Mouse (Mus musculus) intestine, embryonic 16.5 days (tissue): Measurements from ENCODE around the gene Ulk4. TPM values are rescaled to one million over a fixed set of nuclear protein-coding genes. Genes with fewer than 3 reads are reported as not detected.
"Not testable (repeated sequence)": the region's sequence is repeated elsewhere in the genome, so short reads cannot be mapped to it uniquely, and the experiment has no call there.

ENCODE experiments used
- ATAC-seq: fragments of 200-750 bp; cut with Nextera tagmentation; 2 replicates; pipeline ENCODE4 v1.8.0; 2017; ENCODE audit warnings: moderate TSS enrichment, moderate library complexity
- H3K27ac ChIP-seq: fragments of 300-500 bp; sonication (generic); 2 replicates; pipeline ENCODE4 v1.5.1; 2014; ENCODE audit warnings: mild to moderate bottlenecking, low read length
- H3K27me3 ChIP-seq: fragments of 300-500 bp; sonication (generic); replicated peaks from 2 replicates; pipeline ENCODE4 v1.6.1; 2014; ENCODE audit warnings: low read length, control low read depth, mixed read lengths; ENCODE audit not compliant: control insufficient read depth, insufficient read depth
- H3K36me3 ChIP-seq: fragments of 300-500 bp; sonication (generic); 2 replicates; pipeline ENCODE4 v1.6.1; 2014; ENCODE audit warnings: low read length, control low read depth; ENCODE audit not compliant: control insufficient read depth, insufficient read depth
- H3K4me1 ChIP-seq: fragments of 300-500 bp; sonication (generic); 2 replicates; pipeline ENCODE4 v1.6.1; 2014; ENCODE audit warnings: low read length, control low read depth, mixed read lengths; ENCODE audit not compliant: control insufficient read depth, insufficient read depth
- H3K4me2 ChIP-seq: fragments of 300-500 bp; sonication (generic); 2 replicates; pipeline ENCODE4 v1.6.1; 2014; ENCODE audit warnings: low read depth, low read length, control low read depth
- H3K4me3 ChIP-seq: fragments of 300-500 bp; sonication (generic); 2 replicates; pipeline ENCODE4 v1.5.1; 2014; ENCODE audit warnings: mild to moderate bottlenecking, low read length
- H3K9ac ChIP-seq: fragments of 300-500 bp; sonication (generic); 2 replicates; pipeline ENCODE4 v1.6.1; 2014; ENCODE audit warnings: low read depth, low read length
- H3K9me3 ChIP-seq: fragments of 300-500 bp; sonication (generic); 2 replicates; pipeline ENCODE4 v1.6.1; 2016; ENCODE audit warnings: low read length, control low read depth; ENCODE audit not compliant: control insufficient read depth
- WGBS: fragments of 180-500 bp; shearing (Covaris S2); extraction: QIAGEN DNeasy Blood & Tissue Kit; methylation state at CpG from one replicate; pipeline ENCODE4 v1.1.7; 2014; 5-methylcytosine and 5-hydroxymethylcytosine counted together
- polyA plus RNA-seq: library from polyadenylated mRNA; unstranded; fragments of >200 nt; fragmentation: Nextera tagmentation; extraction: Ambion mirVana; gene quantifications from 2 replicates; pipeline ENCODE4 v1.2.1, GENCODE M21; 2015

Ulk4 gene
- polyA plus RNA-seq, 1 experiment from 2014 or later, result 120 TPM

DNA sequence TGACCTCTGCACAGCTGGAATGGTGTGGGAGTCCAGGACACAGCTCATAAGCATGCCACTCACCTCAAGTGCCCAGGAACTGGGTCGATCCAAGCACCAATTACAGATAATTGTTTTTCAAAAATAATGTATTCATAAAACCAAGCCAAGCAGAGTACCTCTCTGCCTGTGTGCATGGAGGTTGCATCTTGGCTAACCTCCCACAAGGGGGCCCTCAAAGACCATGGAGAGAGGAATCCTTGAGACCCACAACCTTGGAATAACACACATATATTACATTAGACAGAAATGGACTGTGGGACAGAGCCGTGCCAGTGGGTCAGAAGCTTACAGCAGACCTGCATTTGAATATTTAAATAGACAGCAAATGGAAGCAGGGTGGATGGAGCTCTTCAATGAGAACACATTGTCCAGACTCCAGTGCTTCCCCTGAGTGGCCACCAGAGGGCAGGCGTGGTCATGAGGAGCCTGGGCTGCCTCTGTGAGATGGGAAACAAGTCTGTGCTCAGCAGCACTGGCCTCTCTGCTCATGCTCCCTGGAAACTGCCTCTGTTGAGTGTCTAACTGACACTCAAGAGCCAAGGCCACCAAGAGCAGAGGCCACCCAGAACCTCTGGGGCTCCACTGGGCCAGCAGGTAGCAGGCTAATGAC is 61.5 kb downstream of the Ulk4 start:
- H3K27me3 ChIP-seq, result no peaks in the 10 kb centered on the region
- peak; percentile 40; the same call in 1 of the 2 replicates for ATAC-seq
- H3K4me1 ChIP-seq, result no peaks in the 10 kb centered on the region
- WGBS, result 32% methylated on average over 3 of the region's 3 CpGs
- H3K36me3 ChIP-seq, result no peaks in the 10 kb centered on the region
- H3K9ac ChIP-seq, result no peak overlapping the region
- H3K4me2 ChIP-seq, result no peak overlapping the region
- H3K9me3 ChIP-seq, result no peaks in the 10 kb centered on the region
- no peak overlapping the region for H3K27ac ChIP-seq
- H3K4me3 ChIP-seq, result no peak overlapping the region

GRCm38 (mm10) chr9:121212322-121212721 is 64.7 kb downstream of the Ulk4 start:
- WGBS, result 75% methylated on average over 3 of the region's 3 CpGs
- no peaks in the 10 kb centered on the region for H3K4me1 ChIP-seq
- H3K4me3 ChIP-seq, result no peak overlapping the region
- no peaks in the 10 kb centered on the region for H3K27me3 ChIP-seq
- H3K36me3 ChIP-seq, result no peaks in the 10 kb centered on the region
- H3K9me3 ChIP-seq, result no peaks in the 10 kb centered on the region
- no peak for ATAC-seq
- no peak overlapping the region for H3K9ac ChIP-seq
- H3K4me2 ChIP-seq, result no peak overlapping the region
- H3K27ac ChIP-seq, result no peak overlapping the region

DNA sequence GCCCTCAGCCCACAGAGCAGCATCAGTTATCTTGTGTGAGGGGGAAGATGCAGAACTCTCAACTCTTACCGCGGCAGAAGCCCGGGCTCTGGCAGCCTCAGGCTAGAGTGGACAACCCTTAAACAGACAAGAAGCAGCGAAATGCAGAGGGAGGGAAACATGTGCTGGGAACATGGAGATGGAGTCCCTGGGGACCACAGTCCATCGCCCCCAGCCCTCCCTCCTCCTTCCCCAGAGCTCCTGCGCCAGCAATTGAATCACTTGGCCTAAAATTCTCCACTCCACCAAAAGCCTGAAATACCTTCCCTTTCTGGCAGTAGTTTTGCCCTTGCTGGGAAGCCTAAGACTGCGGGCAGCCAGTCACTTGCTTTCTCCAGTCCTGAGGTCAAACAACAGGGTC is 72.0 kb downstream of the Ulk4 start:
- Histone ChIP-seq H3K27ac (no peak overlapping the region), H3K36me3 (no peaks in the 10 kb centered on the region), H3K27me3 (no peaks in the 10 kb centered on the region), H3K4me2 (no peak overlapping the region), H3K9me3 (no peaks in the 10 kb centered on the region), H3K9ac (no peak overlapping the region), H3K4me1 (no peaks in the 10 kb centered on the region), H3K4me3 (no peak overlapping the region)
- ATAC-seq, result no peak
- 59% methylated on average over 7 of the region's 7 CpGs for WGBS

GRCm38 (mm10) chr9:121204149-121204800 is 72.7 kb downstream of the Ulk4 start:
- H3K27me3 ChIP-seq, result no peaks in the 10 kb centered on the region

DNA sequence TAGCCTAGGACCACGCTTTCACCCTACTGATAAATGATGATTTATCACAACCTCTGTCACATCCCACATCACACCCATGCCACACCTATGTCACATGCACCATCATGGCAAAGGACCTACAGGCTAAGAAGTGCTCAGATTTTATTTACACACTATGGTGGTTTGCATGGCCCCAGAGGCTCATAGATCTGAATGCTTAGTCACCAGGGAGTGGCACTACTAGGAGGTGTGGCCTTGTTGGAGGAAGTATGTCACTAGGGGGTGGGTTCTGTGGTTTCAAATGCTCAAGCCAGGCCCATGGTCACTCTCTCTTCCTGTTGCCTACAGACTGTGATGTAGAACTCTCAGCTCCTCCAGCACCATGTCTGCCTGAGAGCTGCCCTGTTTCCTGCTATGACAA is 73.3 kb downstream of the Ulk4 start:
- no peaks in the 10 kb centered on the region for H3K27me3 ChIP-seq
- no peaks in the 10 kb centered on the region for H3K9me3 ChIP-seq
- ATAC-seq, result no peak
- 88% methylated on average over 1 of the region's 1 CpGs for WGBS
- no peaks in the 10 kb centered on the region for H3K4me1 ChIP-seq
- no peak overlapping the region for H3K9ac ChIP-seq
- no peak overlapping the region for H3K4me2 ChIP-seq
- no peak overlapping the region for H3K4me3 ChIP-seq
- no peak overlapping the region for H3K27ac ChIP-seq
- H3K36me3 ChIP-seq, result no peaks in the 10 kb centered on the region

More at GRCm38 (mm10) chr9:121204149-121204800, 72.7 kb downstream of the Ulk4 start:
- no peak overlapping the region for H3K4me2 ChIP-seq
- 72% methylated on average over 14 of the region's 14 CpGs for WGBS
- no peaks in the 10 kb centered on the region for H3K36me3 ChIP-seq
- no peak overlapping the region for H3K9ac ChIP-seq
- H3K9me3 ChIP-seq, result no peaks in the 10 kb centered on the region
- no peaks in the 10 kb centered on the region for H3K4me1 ChIP-seq
- H3K27ac ChIP-seq, result no peak overlapping the region
- no peak overlapping the region for H3K4me3 ChIP-seq
- no peak for ATAC-seq

DNA sequence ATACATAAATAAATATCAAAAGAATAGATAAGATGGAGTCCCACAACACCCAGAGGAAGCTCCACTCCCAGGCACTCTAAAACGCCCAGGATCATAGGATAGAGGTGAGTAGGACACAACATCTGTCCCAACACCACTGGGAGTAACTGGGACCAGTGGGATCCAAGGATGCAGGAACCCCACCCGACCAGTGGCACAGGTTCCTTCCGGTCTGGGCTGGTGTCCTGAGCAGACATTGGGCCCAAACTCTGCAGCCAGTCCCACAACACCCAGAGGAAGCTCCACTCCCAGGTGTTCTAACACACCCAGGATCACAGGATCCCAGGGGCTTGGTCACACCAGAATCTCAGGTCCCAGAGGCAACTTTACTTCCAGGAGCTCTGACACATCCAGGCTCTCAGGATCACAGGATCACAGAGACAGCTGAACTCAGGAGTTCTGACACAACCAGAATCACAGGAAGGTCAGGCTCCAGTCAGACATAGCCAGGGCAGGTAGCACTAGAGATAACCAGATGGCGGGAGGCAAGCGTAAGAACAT is 77.8 kb downstream of the Ulk4 start:
- WGBS, result 96% methylated on average over 5 of the region's 5 CpGs

GRCm38 (mm10) chr9:121196473-121196872 is 80.5 kb downstream of the Ulk4 start:
- no peak overlapping the region for H3K4me3 ChIP-seq
- no peaks in the 10 kb centered on the region for H3K36me3 ChIP-seq
- no peak overlapping the region for H3K4me2 ChIP-seq
- ATAC-seq, result no peak
- peaks cover 23% of the 10 kb centered on the region for H3K9me3 ChIP-seq
- 92% methylated on average over 9 of the region's 9 CpGs for WGBS
- H3K27ac ChIP-seq, result no peak overlapping the region
- H3K4me1 ChIP-seq, result no peaks in the 10 kb centered on the region
- H3K9ac ChIP-seq, result no peak overlapping the region
- H3K27me3 ChIP-seq, result no peaks in the 10 kb centered on the region

More for the DNA sequence above, 77.8 kb downstream of the Ulk4 start:
- H3K27me3 ChIP-seq, H3K4me3 ChIP-seq, H3K4me2 ChIP-seq, H3K9ac ChIP-seq, H3K4me1 ChIP-seq, ATAC-seq, H3K27ac ChIP-seq, H3K36me3 ChIP-seq, H3K9me3 ChIP-seq: not testable (repeated sequence)

DNA sequence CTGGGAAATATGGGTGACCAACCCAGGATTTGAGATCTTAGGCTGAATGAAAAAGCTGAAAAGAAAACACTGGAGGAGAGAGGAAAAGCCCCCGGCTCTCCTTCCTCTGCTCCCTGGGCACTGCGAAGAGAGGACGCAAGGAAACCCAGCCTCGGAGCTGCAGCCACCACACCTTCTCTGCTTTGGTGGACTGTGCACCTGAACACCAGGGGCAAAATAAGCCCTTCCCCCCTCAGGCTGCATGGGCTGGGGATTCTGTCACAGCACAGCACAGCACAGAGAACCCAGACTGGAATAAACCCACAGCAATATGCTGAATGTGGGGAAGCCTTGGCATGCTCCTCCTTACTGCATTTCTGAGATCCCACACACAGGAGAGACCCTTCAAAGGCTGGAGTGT is 81.9 kb downstream of the Ulk4 start:
- H3K36me3 ChIP-seq, result no peaks in the 10 kb centered on the region
- H3K4me1 ChIP-seq, result no peaks in the 10 kb centered on the region
- no peak overlapping the region for H3K27ac ChIP-seq
- no peak overlapping the region for H3K4me2 ChIP-seq
- WGBS, result 96% methylated on average over 4 of the region's 4 CpGs
- H3K9ac ChIP-seq, result no peak overlapping the region
- no peaks in the 10 kb centered on the region for H3K27me3 ChIP-seq
- no peak for ATAC-seq
- no peak overlapping the region for H3K4me3 ChIP-seq
- peaks cover 23% of the 10 kb centered on the region for H3K9me3 ChIP-seq

DNA sequence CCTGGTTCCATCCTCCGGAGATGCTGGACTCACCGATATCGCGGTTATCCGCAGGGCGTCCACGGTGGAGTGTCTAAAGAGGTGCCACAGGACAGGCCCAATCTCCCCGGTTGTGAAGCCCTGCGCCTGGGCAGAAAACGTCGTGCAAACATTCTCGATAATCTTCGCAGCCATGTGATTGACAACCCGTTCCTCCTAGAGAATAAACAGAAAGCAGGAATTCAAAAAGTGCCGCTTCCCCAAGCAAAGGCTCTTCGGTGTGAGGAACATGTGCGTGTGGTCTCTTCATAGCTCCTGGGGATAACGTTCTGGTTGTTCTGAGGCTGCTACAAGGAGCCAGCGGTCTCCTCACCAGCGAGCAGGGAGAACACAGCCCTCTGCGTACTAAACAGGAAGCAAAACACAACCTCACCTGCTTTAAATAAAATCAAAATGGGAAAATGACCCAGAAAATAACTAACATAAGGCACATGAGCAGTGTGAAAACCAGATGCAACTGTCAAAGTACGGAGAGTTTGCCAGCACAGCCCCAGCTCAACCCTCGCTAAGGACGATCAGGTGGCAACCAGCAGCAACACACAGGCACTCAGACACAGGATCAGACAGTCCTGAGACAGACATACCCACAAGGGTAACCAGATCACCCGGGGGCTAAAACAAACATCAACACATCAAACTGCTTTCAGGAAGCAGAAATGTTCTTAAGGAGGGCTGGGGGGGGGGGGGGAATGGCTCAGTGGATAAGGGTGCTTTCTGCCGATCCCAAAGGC is 84.2 kb downstream of the Ulk4 start:
- WGBS, result 90% methylated on average over 26 of the region's 26 CpGs
- H3K4me2 ChIP-seq, result no peak overlapping the region
- H3K27me3 ChIP-seq, result no peaks in the 10 kb centered on the region
- H3K4me3 ChIP-seq, result no peak overlapping the region
- H3K9ac ChIP-seq, result no peak overlapping the region
- H3K36me3 ChIP-seq, result no peaks in the 10 kb centered on the region
- peaks cover 23% of the 10 kb centered on the region for H3K9me3 ChIP-seq
- ATAC-seq, result no peak
- H3K4me1 ChIP-seq, result no peaks in the 10 kb centered on the region
- no peak overlapping the region for H3K27ac ChIP-seq
